Mouse (Mus musculus) Patski (cell line): ENCODE results near the gene Gpc6. TPM values are rescaled to one million over a fixed set of nuclear protein-coding genes. Genes with fewer than 3 reads are reported as not detected.
A peak's percentile ranks its signal among the peaks of the same experiment; 100 is the strongest.

Experiments used
- ATAC-seq: fragments of 100-300 bp; one replicate; pipeline ENCODE4 v1.8.0; 2021
- CTCF ChIA-PET: fragments of 350-600 bp; sonication (Branson Sonifier 250); formaldehyde crosslinking; loops from one replicate; lab custom pipeline; 2022; ENCODE audit warnings: inconsistent platforms; lab: Charles Lee
- POLR2A ChIA-PET: fragments of 350-600 bp; sonication (Branson Sonifier 250); formaldehyde crosslinking; loops from one replicate; lab custom pipeline; 2022; ENCODE audit warnings: antibody characterized with exemption, inconsistent platforms; lab: Charles Lee
- DNase-seq: peaks from one replicate; pipeline ENCODE4 v3.0.0-alpha.2; 2011; ENCODE audit warnings: low read depth, low spot score
- H3K27me3 ChIP-seq: fragments of 371-371 bp; one replicate; pipeline ENCODE4 v1.5.1; 2021
- CTCF ChIP-seq: fragments of 100-300 bp; IDR thresholded peaks from one replicate; pipeline ENCODE4 v1.5.1; 2021
- in situ Hi-C: fragments of 300-500 bp; cut with MboI; formaldehyde crosslinking; loops from 3 replicates; pipeline ENCODE4 v1.11.1; 2018; ENCODE audit warnings: low pct_unique_long_range_greater_than_20kb, mixed read lengths
- polyA plus RNA-seq: library from polyadenylated mRNA; unstranded; gene quantifications from one replicate; pipeline ENCODE4 v1.2.3, GENCODE M21; 2021

Gene Gpc6
- polyA plus RNA-seq, 1 experiment from 2014 or later, result 56.6 TPM

- ATAC-seq, result peak; percentile 85
- in situ Hi-C loops, result loop anchor here (25.0 kb wide), 1 partner anchor 737 kb away; the partner anchor contains the start of gene Gpc6
These were observed 749.4 kb downstream of the Gpc6 start for GRCm38 (mm10) chr14:117674482-117674881.

GRCm38 (mm10) chr14:117679926-117680325 is 754.8 kb downstream of the Gpc6 start:
- POLR2A ChIA-PET, result no interaction called here
- in situ Hi-C loops, result no loop called here
- no peak for DNase-seq

More at GRCm38 (mm10) chr14:117674482-117674881, 749.4 kb downstream of the Gpc6 start:
- ChIA-PET POLR2A (no interaction called here), CTCF (no interaction called here)
- TF ChIP-seq CTCF, result no peak
- DNase-seq, result peak; percentile 42
- H3K27me3 ChIP-seq, result no peaks in the 10 kb centered on the region

GRCm38 (mm10) chr14:117681321-117681921 is 756.3 kb downstream of the Gpc6 start:
- DNase-seq, result peak; percentile 33
- TF ChIP-seq CTCF, result no peak
- peak; percentile 73 for ATAC-seq
- no peaks in the 10 kb centered on the region for H3K27me3 ChIP-seq
- ChIA-PET POLR2A (no interaction called here), CTCF (no interaction called here)
- in situ Hi-C loops, result no loop called here

More at GRCm38 (mm10) chr14:117679926-117680325, 754.8 kb downstream of the Gpc6 start:
- CTCF ChIA-PET, result no interaction called here
- ATAC-seq, result no peak
- H3K27me3 ChIP-seq, result no peaks in the 10 kb centered on the region
- TF ChIP-seq CTCF, result no peak

GRCm38 (mm10) chr14:117683149-117683548 is 758.0 kb downstream of the Gpc6 start:
- ATAC-seq (no peak), DNase-seq (no peak)
- in situ Hi-C loops, result no loop called here
- ChIA-PET POLR2A (no interaction called here), CTCF (no interaction called here)
- no peaks in the 10 kb centered on the region for H3K27me3 ChIP-seq
- TF ChIP-seq CTCF, result no peak

- TF ChIP-seq CTCF, result no peak
- DNase-seq (no peak), ATAC-seq (no peak)
- ChIA-PET CTCF (no interaction called here), POLR2A (no interaction called here)
- no peaks in the 10 kb centered on the region for H3K27me3 ChIP-seq
- in situ Hi-C loops, result no loop called here
These were observed 764.7 kb downstream of the Gpc6 start for GRCm38 (mm10) chr14:117689848-117690247.

- ChIA-PET POLR2A (no interaction called here), CTCF (interaction anchor here (1.3 kb wide), 1 partner anchor 13 kb away, joined by 5 read pairs; no protein-coding TSS in a partner anchor)
- DNase-seq (no peak), ATAC-seq (no peak)
- no peaks in the 10 kb centered on the region for H3K27me3 ChIP-seq
- in situ Hi-C loops, result no loop called here
- no peak for TF ChIP-seq CTCF
These were observed 770.5 kb downstream of the Gpc6 start for GRCm38 (mm10) chr14:117695565-117695964.

GRCm38 (mm10) chr14:117700670-117701280 is 775.7 kb downstream of the Gpc6 start:
- DNase-seq, result no peak
- TF ChIP-seq CTCF, result no peak
- in situ Hi-C loops, result no loop called here
- no peaks in the 10 kb centered on the region for H3K27me3 ChIP-seq
- ChIA-PET CTCF (no interaction called here), POLR2A (no interaction called here)
- no peak for ATAC-seq

GRCm38 (mm10) chr14:117708817-117709216 is 783.7 kb downstream of the Gpc6 start:
- ATAC-seq, result no peak
- POLR2A ChIA-PET, result no interaction called here
- TF ChIP-seq CTCF, result no peak
- no peaks in the 10 kb centered on the region for H3K27me3 ChIP-seq
- in situ Hi-C loops, result no loop called here
- CTCF ChIA-PET, result interaction anchor here (1.9 kb wide), 1 partner anchor 13 kb away, joined by 5 read pairs; no protein-coding TSS in a partner anchor
- DNase-seq, result no peak

- H3K27me3 ChIP-seq, result no peaks in the 10 kb centered on the region
- TF ChIP-seq CTCF, result no peak
- ChIA-PET POLR2A (interaction anchor here (0.6 kb wide), 1 partner anchor 47 kb away, joined by 7 read pairs; no protein-coding TSS in a partner anchor), CTCF (interaction anchor here (1.5 kb wide), 1 partner anchor 14 kb away, joined by 3 read pairs; no protein-coding TSS in a partner anchor)
- ATAC-seq, result no peak
- no peak for DNase-seq
- in situ Hi-C loops, result no loop called here
These were observed 785.4 kb downstream of the Gpc6 start for GRCm38 (mm10) chr14:117710463-117710911.

GRCm38 (mm10) chr14:117712311-117712710 is 787.2 kb downstream of the Gpc6 start:
- in situ Hi-C loops, result no loop called here
- ChIA-PET CTCF (interaction anchor here (1.3 to 1.5 kb wide), 2 partner anchors 10 to 42 kb away, joined by 3 read pairs; no protein-coding TSS in a partner anchor), POLR2A (no interaction called here)
- TF ChIP-seq CTCF, result no peak
- no peaks in the 10 kb centered on the region for H3K27me3 ChIP-seq
- ATAC-seq (no peak), DNase-seq (no peak)

- ChIA-PET CTCF (no interaction called here), POLR2A (no interaction called here)
- ATAC-seq, result no peak
- no peak for DNase-seq
- H3K27me3 ChIP-seq, result no peaks in the 10 kb centered on the region
- in situ Hi-C loops, result no loop called here
- TF ChIP-seq CTCF, result no peak
These were observed 789.0 kb downstream of the Gpc6 start for GRCm38 (mm10) chr14:117714165-117714564.
